Mouse (Mus musculus): ENCODE data around the gene Dlgap1. TPM values are rescaled to one million over a fixed set of nuclear protein-coding genes. Genes with fewer than 3 reads are reported as not detected.

Gene Dlgap1
- polyA plus RNA-seq, 1 experiment from 2014 or later, result 3.5 TPM

GRCm38 (mm10) chr17:70858814-70859213 lies 889.9 kb downstream of the Dlgap1 start:
- Histone ChIP-seq H3K27me3 (no peaks in the 10 kb centered on the region), H3K4me2 (no peak overlapping the region), H3K4me3 (replicated peaks) (no peak overlapping the region), H3K9me3 (no peaks in the 10 kb centered on the region), H3K4me1 (replicated peaks) (peaks cover 6% of the 10 kb centered on the region), H3K36me3 (no peaks in the 10 kb centered on the region; the same call in 1 of the 2 replicates), H3K9ac (replicated peaks) (no peak overlapping the region), H3K27ac (no peak overlapping the region)
- 80% methylated on average over 4 of the region's 4 CpGs for WGBS
- no peak for ATAC-seq (ENCODE audit: insufficient number of reproducible peaks, insufficient read depth, low FRiP score, low TSS enrichment, low read depth)

DNA sequence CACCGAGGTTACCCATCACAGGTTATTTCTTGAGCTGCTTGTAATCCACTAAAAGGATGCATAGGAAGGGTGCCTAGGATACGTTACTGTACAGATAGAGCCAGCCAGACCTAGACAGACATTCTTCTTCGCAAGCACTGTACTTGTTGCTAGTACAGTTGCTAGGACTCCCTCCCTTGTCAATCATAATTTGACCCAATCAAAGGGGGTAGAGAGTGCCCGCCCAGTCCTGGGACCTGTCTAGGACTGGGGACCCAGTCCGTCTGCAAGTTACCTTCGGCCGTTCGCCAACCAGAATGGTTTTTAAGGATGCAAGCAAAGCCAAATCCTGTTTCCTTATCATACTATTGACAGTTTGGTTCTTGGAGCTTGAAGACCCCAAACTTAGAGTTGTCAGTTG lies 895.2 kb downstream of the Dlgap1 start:
- no peak overlapping the region for H3K4me3 ChIP-seq (replicated peaks)
- no peak overlapping the region for H3K9ac ChIP-seq (replicated peaks)
- H3K27me3 ChIP-seq, result no peaks in the 10 kb centered on the region
- H3K9me3 ChIP-seq, result peaks cover 3% of the 10 kb centered on the region; the same call in 1 of the 2 replicates
- no peak for ATAC-seq (ENCODE audit: insufficient number of reproducible peaks, insufficient read depth, low FRiP score, low TSS enrichment, low read depth)
- WGBS, result 95% methylated on average over 8 of the region's 8 CpGs
- H3K4me1 ChIP-seq (replicated peaks), result no peaks in the 10 kb centered on the region
- H3K36me3 ChIP-seq, result no peaks in the 10 kb centered on the region; the same call in 1 of the 2 replicates
- H3K4me2 ChIP-seq, result no peak overlapping the region
- no peak overlapping the region for H3K27ac ChIP-seq

DNA sequence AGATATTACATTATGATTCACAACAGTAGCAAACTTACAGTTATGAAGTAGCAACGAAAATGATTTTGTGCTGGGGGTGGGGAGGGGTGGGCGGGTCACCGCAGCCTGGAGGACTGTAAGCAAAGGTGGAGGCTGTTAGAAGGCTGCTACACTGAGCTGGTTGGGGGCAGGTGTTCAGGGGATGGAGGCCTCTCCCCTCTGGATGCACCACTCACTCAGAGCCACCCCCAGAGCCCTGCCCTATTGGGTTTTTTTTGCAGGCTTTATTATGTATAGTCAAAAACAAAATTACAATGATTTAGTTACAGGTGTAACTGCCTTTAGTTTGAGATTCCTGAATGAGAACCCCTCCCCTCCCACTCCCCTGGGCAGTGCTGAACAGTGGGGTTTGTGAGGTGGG lies 895.8 kb downstream of the Dlgap1 start:
- Histone ChIP-seq H3K27me3 (no peaks in the 10 kb centered on the region), H3K4me1 (replicated peaks) (no peaks in the 10 kb centered on the region), H3K9ac (replicated peaks) (no peak overlapping the region), H3K4me3 (replicated peaks) (no peak overlapping the region), H3K9me3 (peaks cover 3% of the 10 kb centered on the region; the same call in 1 of the 2 replicates), H3K27ac (no peak overlapping the region), H3K4me2 (no peak overlapping the region), H3K36me3 (no peaks in the 10 kb centered on the region; the same call in 1 of the 2 replicates)
- 87% methylated on average over 3 of the region's 3 CpGs for WGBS
- ATAC-seq (ENCODE audit: insufficient number of reproducible peaks, insufficient read depth, low FRiP score, low TSS enrichment, low read depth), result no peak

GRCm38 (mm10) chr17:70865060-70865604 lies 896.3 kb downstream of the Dlgap1 start:
- H3K9ac ChIP-seq (replicated peaks), result no peak overlapping the region
- no peak overlapping the region for H3K27ac ChIP-seq
- no peak overlapping the region for H3K4me3 ChIP-seq (replicated peaks)
- H3K4me2 ChIP-seq, result no peak overlapping the region
- no peaks in the 10 kb centered on the region; the same call in 1 of the 2 replicates for H3K36me3 ChIP-seq
- ATAC-seq (ENCODE audit: insufficient number of reproducible peaks, insufficient read depth, low FRiP score, low TSS enrichment, low read depth), result no peak
- H3K27me3 ChIP-seq, result no peaks in the 10 kb centered on the region
- H3K9me3 ChIP-seq, result peaks cover 3% of the 10 kb centered on the region; the same call in 1 of the 2 replicates
- WGBS, result 77% methylated on average over 10 of the region's 10 CpGs
- no peaks in the 10 kb centered on the region for H3K4me1 ChIP-seq (replicated peaks)

GRCm38 (mm10) chr17:70866029-70866428 lies 897.2 kb downstream of the Dlgap1 start:
- ATAC-seq (ENCODE audit: insufficient number of reproducible peaks, insufficient read depth, low FRiP score, low TSS enrichment, low read depth), result no peak
- Histone ChIP-seq H3K27ac (no peak overlapping the region), H3K36me3 (no peaks in the 10 kb centered on the region; the same call in 1 of the 2 replicates), H3K9me3 (peaks cover 3% of the 10 kb centered on the region; the same call in 1 of the 2 replicates), H3K9ac (replicated peaks) (no peak overlapping the region), H3K4me3 (replicated peaks) (no peak overlapping the region), H3K4me2 (no peak overlapping the region), H3K4me1 (replicated peaks) (no peaks in the 10 kb centered on the region), H3K27me3 (no peaks in the 10 kb centered on the region)
- WGBS, result 84% methylated on average over 5 of the region's 5 CpGs

- 84% methylated on average over 6 of the region's 6 CpGs for WGBS
- ATAC-seq (ENCODE audit: insufficient number of reproducible peaks, insufficient read depth, low FRiP score, low TSS enrichment, low read depth), result no peak
- H3K9me3 ChIP-seq, result peaks cover 3% of the 10 kb centered on the region; the same call in 1 of the 2 replicates
- H3K27ac ChIP-seq, result no peak overlapping the region
- no peak overlapping the region for H3K4me2 ChIP-seq
- H3K4me1 ChIP-seq (replicated peaks), result no peaks in the 10 kb centered on the region
- no peak overlapping the region for H3K9ac ChIP-seq (replicated peaks)
- H3K36me3 ChIP-seq, result no peaks in the 10 kb centered on the region; the same call in 1 of the 2 replicates
- no peaks in the 10 kb centered on the region for H3K27me3 ChIP-seq
- no peak overlapping the region for H3K4me3 ChIP-seq (replicated peaks)
These were observed 897.8 kb downstream of the Dlgap1 start for GRCm38 (mm10) chr17:70866538-70867114.

- Histone ChIP-seq H3K4me3 (replicated peaks) (no peak overlapping the region), H3K4me2 (no peak overlapping the region), H3K9ac (replicated peaks) (no peak overlapping the region), H3K27ac (no peak overlapping the region), H3K4me1 (replicated peaks) (peaks cover 16% of the 10 kb centered on the region), H3K36me3 (no peaks in the 10 kb centered on the region), H3K27me3 (no peaks in the 10 kb centered on the region), H3K9me3 (peaks cover 3% of the 10 kb centered on the region; the same call in 1 of the 2 replicates)
- ATAC-seq (ENCODE audit: insufficient number of reproducible peaks, insufficient read depth, low FRiP score, low TSS enrichment, low read depth), result no peak
- 78% methylated on average over 5 of the region's 5 CpGs for WGBS
These were observed 899.8 kb downstream of the Dlgap1 start for GRCm38 (mm10) chr17:70868577-70869229.

- 90% methylated on average over 4 of the region's 4 CpGs for WGBS
- peaks cover 3% of the 10 kb centered on the region; the same call in 1 of the 2 replicates for H3K9me3 ChIP-seq
- no peaks in the 10 kb centered on the region for H3K36me3 ChIP-seq
- H3K27ac ChIP-seq, result no peak overlapping the region
- no peak overlapping the region for H3K9ac ChIP-seq (replicated peaks)
- no peak overlapping the region for H3K4me3 ChIP-seq (replicated peaks)
- ATAC-seq (ENCODE audit: insufficient number of reproducible peaks, insufficient read depth, low FRiP score, low TSS enrichment, low read depth), result no peak
- H3K4me2 ChIP-seq, result no peak overlapping the region
- H3K27me3 ChIP-seq, result no peaks in the 10 kb centered on the region
- H3K4me1 ChIP-seq (replicated peaks), result peaks cover 17% of the 10 kb centered on the region
These were observed 901.7 kb downstream of the Dlgap1 start for GRCm38 (mm10) chr17:70870581-70870980.

MicroRNAs within 50 kb of the gene (microRNA counts, 519-probe panel; counts per million panel counts)
- not detected for microRNA mmu-miR-1195

Small RNA genes within 50 kb of the gene (microRNA-seq; reads per million reads assigned to microRNA genes)
- not detected for gene Mir1195

Measured in limb, embryonic 12.5 days (tissue).